Mouse (Mus musculus) limb, embryonic 15.5 days (tissue): Measurements from ENCODE around the gene 4933430I17Rik. TPM values are rescaled to one million over a fixed set of nuclear protein-coding genes. Genes with fewer than 3 reads are reported as not detected.
A peak's percentile ranks its signal among the peaks of the same experiment; 100 is the strongest.

ENCODE experiments used
- ATAC-seq: fragments of 200-750 bp; cut with Nextera tagmentation; 2 replicates; pipeline ENCODE4 v1.8.0; 2017; ENCODE audit warnings: low read depth, moderate TSS enrichment; ENCODE audit not compliant: insufficient number of reproducible peaks, low FRiP score, low TSS enrichment
- H3K27ac ChIP-seq: fragments of 300-500 bp; sonication (generic); 2 replicates; pipeline ENCODE4 v1.5.1; 2015; ENCODE audit warnings: moderate library complexity, mild to moderate bottlenecking, inconsistent platforms
- H3K27me3 ChIP-seq: fragments of 300-500 bp; sonication (generic); 2 replicates; pipeline ENCODE4 v1.6.1; 2015; ENCODE audit warnings: inconsistent platforms
- H3K36me3 ChIP-seq: fragments of 300-500 bp; sonication (generic); 2 replicates; pipeline ENCODE4 v1.6.1; 2015; ENCODE audit warnings: inconsistent platforms
- H3K4me1 ChIP-seq: fragments of 300-500 bp; sonication (generic); 2 replicates; pipeline ENCODE4 v1.6.1; 2015; ENCODE audit warnings: inconsistent platforms
- H3K4me2 ChIP-seq: fragments of 300-500 bp; sonication (generic); 2 replicates; pipeline ENCODE4 v1.6.1; 2015; ENCODE audit warnings: mild to moderate bottlenecking, inconsistent platforms
- H3K4me3 ChIP-seq: fragments of 300-500 bp; sonication (generic); 2 replicates; pipeline ENCODE4 v1.5.1; 2015; ENCODE audit warnings: mild to moderate bottlenecking, inconsistent platforms
- H3K9ac ChIP-seq: fragments of 300-500 bp; sonication (generic); 2 replicates; pipeline ENCODE4 v1.6.1; 2015; ENCODE audit warnings: inconsistent platforms
- H3K9me3 ChIP-seq: fragments of 300-500 bp; sonication (generic); 2 replicates; pipeline ENCODE4 v1.6.1; 2016; ENCODE audit warnings: inconsistent platforms
- WGBS: fragments of 180-500 bp; shearing (Covaris S2); methylation state at CpG from one replicate; pipeline ENCODE4 v1.1.7; 2015; 5-methylcytosine and 5-hydroxymethylcytosine counted together
- polyA plus RNA-seq: library from polyadenylated mRNA; unstranded; fragments of >200 nt; fragmentation: Nextera tagmentation; extraction: Ambion mirVana; gene quantifications from 2 replicates; pipeline ENCODE4 v1.2.1, GENCODE M21; 2015

Gene 4933430I17Rik
- polyA plus RNA-seq, 1 experiment from 2014 or later: 0.35 TPM

GRCm38 (mm10) chr4:62560963-62561629, 35.9 kb downstream of the 4933430I17Rik start:
- 0 out of 2 replicates have a peak, but pooled peaks cover 12% of the 10 kb centered on the region for H3K4me1 ChIP-seq
- no peak overlapping the region for H3K4me3 ChIP-seq
- H3K9ac ChIP-seq: no peak overlapping the region
- WGBS: 23% methylated on average over 4 of the region's 4 CpGs
- H3K27ac ChIP-seq: no peak overlapping the region
- H3K9me3 ChIP-seq: no peaks in the 10 kb centered on the region
- H3K4me2 ChIP-seq: no peak overlapping the region
- no peaks in the 10 kb centered on the region for H3K27me3 ChIP-seq
- H3K36me3 ChIP-seq: no peaks in the 10 kb centered on the region
- no peak for ATAC-seq

GRCm38 (mm10) chr4:62561630-62562001, 36.4 kb downstream of the 4933430I17Rik start:
- Histone ChIP-seq H3K27me3 (no peaks in the 10 kb centered on the region), H3K9ac (no peak overlapping the region), H3K9me3 (no peaks in the 10 kb centered on the region), H3K4me1 (0 out of 2 replicates have a peak, but pooled peaks cover 15% of the 10 kb centered on the region), H3K4me2 (no peak overlapping the region), H3K36me3 (no peaks in the 10 kb centered on the region), H3K4me3 (no peak overlapping the region), H3K27ac (no peak overlapping the region)
- 67% methylated on average over 3 of the region's 3 CpGs for WGBS
- ATAC-seq: no peak

GRCm38 (mm10) chr4:62562006-62562405, 36.8 kb downstream of the 4933430I17Rik start:
- H3K27ac ChIP-seq: no peak overlapping the region
- WGBS: 66% methylated on average over 4 of the region's 4 CpGs
- ATAC-seq: no peak

GRCm38 (mm10) chr4:62566530-62566929, 41.4 kb downstream of the 4933430I17Rik start:
- no peak for ATAC-seq
- Histone ChIP-seq H3K9ac (no peak overlapping the region), H3K9me3 (no peaks in the 10 kb centered on the region)

More at GRCm38 (mm10) chr4:62562006-62562405, 36.8 kb downstream of the 4933430I17Rik start:
- Histone ChIP-seq H3K9me3 (no peaks in the 10 kb centered on the region), H3K9ac (no peak overlapping the region), H3K4me1 (0 out of 2 replicates have a peak, but pooled peaks cover 15% of the 10 kb centered on the region), H3K4me3 (no peak overlapping the region), H3K36me3 (no peaks in the 10 kb centered on the region), H3K27me3 (no peaks in the 10 kb centered on the region), H3K4me2 (no peak overlapping the region)

GRCm38 (mm10) chr4:62567696-62568095, 42.5 kb downstream of the 4933430I17Rik start:
- 0 out of 2 replicates have a peak, but pooled peaks cover 7% of the 10 kb centered on the region for H3K4me1 ChIP-seq
- 77% methylated on average over 6 of the region's 6 CpGs for WGBS
- no peaks in the 10 kb centered on the region for H3K27me3 ChIP-seq
- H3K4me3 ChIP-seq: no peak overlapping the region
- no peak overlapping the region for H3K9ac ChIP-seq
- H3K27ac ChIP-seq: no peak overlapping the region
- H3K36me3 ChIP-seq: no peaks in the 10 kb centered on the region
- no peak overlapping the region for H3K4me2 ChIP-seq
- no peaks in the 10 kb centered on the region for H3K9me3 ChIP-seq
- no peak for ATAC-seq

More at GRCm38 (mm10) chr4:62566530-62566929, 41.4 kb downstream of the 4933430I17Rik start:
- Histone ChIP-seq H3K4me3 (no peak overlapping the region), H3K4me1 (0 out of 2 replicates have a peak, but pooled peaks cover 7% of the 10 kb centered on the region), H3K4me2 (no peak overlapping the region), H3K27me3 (no peaks in the 10 kb centered on the region), H3K27ac (no peak overlapping the region), H3K36me3 (no peaks in the 10 kb centered on the region)
- 68% methylated on average over 4 of the region's 4 CpGs for WGBS

- H3K27me3 ChIP-seq: no peaks in the 10 kb centered on the region
- no peaks in the 10 kb centered on the region for H3K36me3 ChIP-seq
- no peak overlapping the region for H3K4me3 ChIP-seq
- no peak overlapping the region for H3K27ac ChIP-seq
- H3K4me1 ChIP-seq: 0 out of 2 replicates have a peak, but pooled peaks cover 3% of the 10 kb centered on the region
- ATAC-seq: no peak
- no peak overlapping the region for H3K4me2 ChIP-seq
- no peak overlapping the region for H3K9ac ChIP-seq
- H3K9me3 ChIP-seq: no peaks in the 10 kb centered on the region
- 100% methylated on average over 1 of the region's 1 CpGs for WGBS
These were observed 43.2 kb downstream of the 4933430I17Rik start for GRCm38 (mm10) chr4:62568359-62568758.

- Histone ChIP-seq H3K4me2 (no peak overlapping the region), H3K27ac (no peak overlapping the region), H3K4me1 (0 out of 2 replicates have a peak, but pooled peaks cover 3% of the 10 kb centered on the region), H3K9ac (no peak overlapping the region), H3K27me3 (no peaks in the 10 kb centered on the region), H3K9me3 (no peaks in the 10 kb centered on the region), H3K36me3 (no peaks in the 10 kb centered on the region), H3K4me3 (no peak overlapping the region)
- ATAC-seq: no peak
- WGBS: 97% methylated on average over 5 of the region's 5 CpGs
These were observed 44.4 kb downstream of the 4933430I17Rik start for GRCm38 (mm10) chr4:62569603-62570002.

- 49% methylated on average over 5 of the region's 5 CpGs for WGBS
- no peak overlapping the region for H3K4me2 ChIP-seq
- no peak overlapping the region for H3K27ac ChIP-seq
- no peak overlapping the region for H3K9ac ChIP-seq
- H3K9me3 ChIP-seq: no peaks in the 10 kb centered on the region
- ATAC-seq: no peak
- H3K27me3 ChIP-seq: no peaks in the 10 kb centered on the region
- 0 out of 2 replicates have a peak, but pooled peaks cover 3% of the 10 kb centered on the region for H3K4me1 ChIP-seq
- H3K4me3 ChIP-seq: no peak overlapping the region
- H3K36me3 ChIP-seq: no peaks in the 10 kb centered on the region
These were observed 44.9 kb downstream of the 4933430I17Rik start for GRCm38 (mm10) chr4:62570029-62570428.

- Histone ChIP-seq H3K4me1 (peaks cover 24% of the 10 kb centered on the region), H3K4me3 (peak overlapping the region; percentile 38), H3K4me2 (peak overlapping the region; percentile 74), H3K27me3 (peaks cover 34% of the 10 kb centered on the region), H3K36me3 (no peaks in the 10 kb centered on the region), H3K9ac (0 out of 2 replicates have a peak overlapping the region, but pooled peaks have one; percentile 26), H3K27ac (no peak overlapping the region; the same call in 1 of the 2 replicates), H3K9me3 (no peaks in the 10 kb centered on the region)
- 11% methylated on average over 18 of the region's 18 CpGs for WGBS
- no peak for ATAC-seq
These were observed 57.4 kb downstream of the 4933430I17Rik start for GRCm38 (mm10) chr4:62582365-62583264.

GRCm38 (mm10) chr4:62583265-62584092, 58.3 kb downstream of the 4933430I17Rik start:
- H3K4me1 ChIP-seq: peaks cover 24% of the 10 kb centered on the region
- WGBS: 3% methylated on average over 42 of the region's 42 CpGs
- peaks cover 34% of the 10 kb centered on the region for H3K27me3 ChIP-seq
- no peaks in the 10 kb centered on the region for H3K9me3 ChIP-seq
- H3K36me3 ChIP-seq: no peaks in the 10 kb centered on the region
- peak overlapping the region; percentile 38 for H3K4me3 ChIP-seq
- no peak overlapping the region for H3K27ac ChIP-seq
- 0 out of 2 replicates have a peak, but pooled peaks have one; percentile 44 for ATAC-seq
- no peak overlapping the region; the same call in 1 of the 2 replicates for H3K9ac ChIP-seq
- H3K4me2 ChIP-seq: peak overlapping the region; percentile 74

- H3K36me3 ChIP-seq: no peaks in the 10 kb centered on the region
- no peak for ATAC-seq
- H3K9ac ChIP-seq: no peak overlapping the region
- H3K27me3 ChIP-seq: peaks cover 28% of the 10 kb centered on the region
- H3K27ac ChIP-seq: no peak overlapping the region
- no peak overlapping the region for H3K4me2 ChIP-seq
- 82% methylated on average over 8 of the region's 8 CpGs for WGBS
- H3K4me1 ChIP-seq: peaks cover 23% of the 10 kb centered on the region
- no peak overlapping the region for H3K4me3 ChIP-seq
- no peaks in the 10 kb centered on the region for H3K9me3 ChIP-seq
These were observed 61.9 kb downstream of the 4933430I17Rik start for GRCm38 (mm10) chr4:62587067-62587466.
